Mouse (Mus musculus): ENCODE results near the gene Rbm18.
A peak's percentile ranks its signal among the peaks of the same experiment; 100 is the strongest.
"Not testable (repeated sequence)": the region's sequence is repeated elsewhere in the genome, so short reads cannot be mapped to it uniquely, and the experiment has no call there.

Rbm18 gene

DNA sequence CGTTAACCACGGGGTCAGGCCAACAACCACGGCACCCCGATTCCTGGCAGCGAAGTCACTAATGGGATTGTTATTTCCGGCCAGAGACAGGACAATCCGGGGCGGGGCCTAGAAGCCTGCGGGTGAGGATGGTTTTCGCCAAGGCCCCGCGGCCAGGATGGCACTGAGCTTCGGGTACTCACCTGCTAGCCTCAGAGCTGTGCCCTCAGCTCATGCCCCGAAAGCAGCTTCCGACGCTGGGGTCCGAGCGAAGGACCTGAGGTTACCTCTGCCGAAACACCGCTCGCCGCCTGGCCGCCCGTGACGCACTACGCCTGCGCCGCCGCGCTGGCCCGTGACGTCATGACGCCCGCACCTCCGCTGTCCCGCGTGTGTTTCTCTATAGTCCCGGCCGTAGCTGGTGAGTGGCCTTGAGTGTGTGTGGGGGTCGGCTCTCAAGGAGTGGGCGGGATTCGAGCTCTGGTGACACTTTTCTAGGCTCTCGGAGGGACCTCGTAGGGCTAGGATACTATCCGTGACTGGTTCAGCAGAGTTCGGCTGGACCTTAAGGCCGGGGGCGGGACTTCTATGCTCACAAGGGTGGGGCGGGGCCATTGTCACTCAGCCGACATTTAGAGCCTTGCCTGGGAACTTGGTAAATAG lies at the start of gene Rbm18, which contains the start of gene Mrrf:
TSS of gene Rbm18 (minus strand) at position 474 of the 642 bp plus-strand sequence.
TSS of gene Mrrf (plus strand) at position 90 of the 642 bp plus-strand sequence.
- DNase-seq, result peak; percentile 92

DNA sequence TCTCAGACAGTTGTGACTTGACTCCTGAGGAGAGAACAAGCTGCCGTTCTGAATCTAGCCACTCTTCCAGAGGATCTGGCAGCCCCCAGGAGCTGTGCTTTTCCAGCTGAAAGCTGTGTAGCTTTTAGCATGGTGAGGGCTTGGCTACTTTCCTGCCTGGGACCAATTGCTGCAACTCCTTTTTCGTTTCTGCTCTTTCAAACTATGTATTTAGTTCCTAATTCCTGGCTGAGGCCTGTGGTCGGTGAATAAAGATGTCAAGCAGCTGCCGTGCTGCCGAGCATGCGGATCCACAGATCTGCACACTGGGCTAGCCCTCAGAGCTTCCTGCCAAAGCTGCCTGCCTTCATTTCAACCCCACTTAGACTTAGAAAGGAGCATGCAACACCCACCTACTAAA lies 48.3 kb upstream of the Rbm18 start:
- no peak for DNase-seq

DNA sequence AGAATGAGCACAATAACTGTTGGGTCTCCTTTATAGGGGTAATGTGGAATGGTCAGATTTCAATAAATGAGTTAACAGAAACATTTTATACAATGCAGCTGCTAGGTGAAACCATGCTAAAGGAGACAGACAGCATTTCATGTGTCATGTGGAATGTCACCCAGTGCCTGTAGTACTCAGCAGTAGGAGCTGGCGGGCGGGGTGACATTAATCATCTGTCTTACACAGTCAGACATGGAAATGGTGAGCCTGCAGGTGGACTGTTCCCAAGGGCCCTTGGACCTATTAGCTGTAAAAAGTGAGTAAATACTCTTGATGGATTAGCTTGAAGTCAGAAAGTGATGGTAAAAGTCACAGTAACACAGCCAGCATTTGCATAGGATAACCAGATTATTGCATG lies 47.6 kb upstream of the Rbm18 start:
- no peak for DNase-seq

DNA sequence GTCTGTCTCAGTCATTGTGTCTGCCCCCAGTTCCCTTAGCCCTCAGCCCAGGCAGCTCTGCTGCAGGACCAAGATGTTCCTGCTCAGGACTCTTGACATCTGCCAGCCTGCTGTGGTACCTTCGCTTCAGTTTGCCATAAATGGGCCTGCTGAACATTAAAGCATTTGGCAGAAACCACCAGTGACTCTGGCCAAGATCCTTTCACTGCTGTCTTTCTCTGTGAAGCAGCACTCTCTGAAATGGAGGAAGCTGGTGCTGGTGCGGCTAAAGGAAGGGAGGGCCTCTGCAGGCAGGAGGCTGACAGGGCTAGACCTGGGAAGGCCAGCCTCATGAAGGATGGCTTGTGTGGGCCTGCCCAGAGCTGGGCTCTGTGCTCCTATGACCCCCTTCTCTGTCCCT lies 46.7 kb upstream of the Rbm18 start:
- peak; percentile 23 for DNase-seq

DNA sequence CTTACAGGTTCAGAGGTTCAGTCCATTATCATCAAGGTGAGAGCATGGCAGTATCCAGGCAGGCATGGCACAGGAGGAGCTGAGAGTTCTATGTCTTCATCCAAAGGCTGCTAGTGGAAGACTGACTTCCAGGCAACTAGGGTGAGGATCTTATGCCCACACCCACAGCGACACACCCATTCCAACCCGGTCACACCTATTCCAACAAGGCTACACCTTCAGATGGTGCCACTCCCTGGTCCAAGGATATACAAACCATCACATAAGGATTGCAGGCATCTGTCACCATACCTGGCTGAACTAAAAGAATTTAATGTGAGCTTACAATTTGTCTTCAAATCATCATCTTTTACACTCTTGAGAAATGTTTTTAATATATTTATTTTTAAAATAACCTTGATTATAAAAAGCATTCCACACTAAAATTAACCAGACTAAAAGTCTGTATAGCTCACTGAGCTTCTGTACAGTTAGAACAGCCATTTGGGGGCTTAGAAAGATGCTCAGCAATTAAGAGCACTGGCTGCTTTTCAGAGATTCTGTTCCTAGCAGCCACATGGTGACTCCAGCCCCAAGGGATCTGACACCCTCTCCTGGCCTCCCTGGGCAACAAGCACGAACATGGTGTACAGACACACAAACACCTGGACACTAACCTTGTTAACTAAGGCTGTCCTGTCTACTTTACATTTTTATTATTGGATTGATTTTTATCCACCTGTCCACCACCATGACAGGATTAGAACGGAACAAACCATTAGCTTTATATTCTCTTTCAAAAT lies 45.2 kb upstream of the Rbm18 start:
- DNase-seq, result not testable (repeated sequence)

DNA sequence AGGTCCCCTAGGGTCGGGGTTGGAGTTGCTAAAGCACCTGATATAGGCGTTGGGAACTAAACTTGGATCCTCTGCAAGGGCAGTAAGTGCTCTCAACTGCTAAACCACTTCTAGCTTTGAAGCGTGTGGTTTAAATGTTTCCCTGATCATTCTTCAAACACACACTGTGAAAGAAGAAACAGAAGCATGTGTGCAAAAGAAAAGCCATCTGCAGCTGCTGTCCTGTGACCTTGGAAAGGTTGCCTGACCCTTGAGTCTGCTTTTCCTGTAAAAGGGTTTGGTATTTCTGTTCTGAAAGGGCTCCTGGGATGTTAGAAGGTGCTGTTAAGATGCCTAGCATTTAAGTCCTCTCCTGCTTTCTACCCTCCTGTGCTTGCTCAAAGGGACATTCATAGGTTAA lies 42.9 kb upstream of the Rbm18 start:
- DNase-seq, result no peak

DNA sequence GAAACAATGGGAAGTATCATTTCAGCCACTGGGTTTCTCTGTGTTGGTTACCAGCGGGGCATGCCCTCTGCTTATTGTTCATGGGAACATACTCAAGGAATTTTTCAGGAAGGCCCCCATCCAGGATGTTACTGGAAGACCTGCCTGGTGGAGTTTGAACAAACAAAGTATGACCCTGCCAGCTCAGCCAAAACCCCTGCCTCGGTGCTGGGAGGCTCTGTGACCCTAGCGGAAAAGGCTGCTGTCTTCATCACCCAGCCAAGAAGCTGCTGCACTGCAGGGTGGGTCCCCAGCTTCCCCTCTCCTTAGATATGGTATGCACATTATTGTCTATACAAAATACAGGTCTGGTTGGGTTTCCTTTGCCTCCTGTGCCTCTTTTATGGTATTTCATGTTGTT lies 36.0 kb upstream of the Rbm18 start:
- no peak for DNase-seq

DNA sequence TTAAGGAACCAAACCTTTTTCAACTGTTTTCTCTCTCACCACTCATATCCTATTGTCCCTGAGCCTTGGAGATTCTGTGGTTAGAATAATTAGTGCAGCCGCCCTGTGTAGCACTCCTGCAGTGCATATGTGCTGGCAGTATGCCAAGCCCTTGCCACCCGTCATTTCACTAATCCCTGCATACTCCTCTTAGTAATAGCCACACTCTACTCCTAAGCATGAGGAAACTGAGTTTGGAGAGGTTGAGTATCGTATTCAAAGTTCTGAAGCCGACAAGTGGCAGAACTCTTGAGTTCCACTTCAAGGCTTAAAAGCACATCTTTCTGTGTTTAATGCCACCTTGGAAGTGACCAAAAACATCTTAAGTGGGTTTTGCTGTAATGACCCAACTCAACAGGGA lies 35.6 kb upstream of the Rbm18 start:
- no peak for DNase-seq

DNA sequence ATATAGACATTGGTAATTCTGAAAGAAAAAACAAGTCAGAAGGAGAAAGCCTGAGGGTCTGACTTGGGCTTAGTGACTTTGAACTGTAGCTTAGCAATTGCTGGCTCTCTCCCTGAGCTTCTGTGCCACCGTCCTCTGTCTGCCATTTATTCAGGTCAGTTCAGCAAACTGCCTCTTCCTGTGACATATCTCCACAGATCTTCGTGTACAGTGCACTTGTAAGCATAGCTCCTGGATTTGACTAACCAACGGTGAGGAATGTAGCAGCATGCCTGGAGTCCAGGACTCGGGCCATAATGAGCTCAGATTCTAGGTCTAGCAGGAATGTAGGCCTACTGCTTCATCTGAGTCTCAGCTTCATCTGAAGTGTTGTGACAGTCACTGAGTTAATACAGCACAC lies 32.6 kb upstream of the Rbm18 start:
- no peak for DNase-seq

DNA sequence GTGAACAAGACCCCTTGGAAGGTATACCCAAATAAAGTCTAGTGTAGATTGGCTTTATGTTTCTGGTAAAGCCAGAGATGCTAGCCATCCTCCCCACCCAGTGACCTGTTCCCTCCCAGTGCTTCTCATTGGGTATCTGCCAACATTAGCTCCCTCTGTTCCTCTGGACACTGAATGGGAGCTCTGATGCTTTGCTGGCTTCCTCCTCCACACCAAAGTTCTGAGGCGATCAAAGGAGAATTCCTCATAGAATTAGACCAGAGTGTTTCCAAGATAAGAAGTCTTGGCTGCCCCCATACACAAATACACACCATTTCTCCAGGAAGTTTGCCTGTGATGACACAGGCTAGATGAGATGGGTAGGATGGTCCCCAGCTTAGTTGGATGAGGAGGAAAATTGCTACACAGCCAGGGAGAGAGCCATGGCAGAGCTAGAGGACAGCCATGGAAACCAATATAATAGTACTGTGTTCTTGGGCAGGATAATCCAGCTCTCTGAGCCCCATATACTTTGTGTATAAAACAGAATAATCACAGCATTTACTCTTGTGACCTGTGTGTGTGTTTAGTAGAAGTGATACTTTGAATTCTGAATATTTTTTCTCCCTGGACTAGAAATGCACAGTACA lies 31.5 kb upstream of the Rbm18 start:
- DNase-seq, result no peak

DNA sequence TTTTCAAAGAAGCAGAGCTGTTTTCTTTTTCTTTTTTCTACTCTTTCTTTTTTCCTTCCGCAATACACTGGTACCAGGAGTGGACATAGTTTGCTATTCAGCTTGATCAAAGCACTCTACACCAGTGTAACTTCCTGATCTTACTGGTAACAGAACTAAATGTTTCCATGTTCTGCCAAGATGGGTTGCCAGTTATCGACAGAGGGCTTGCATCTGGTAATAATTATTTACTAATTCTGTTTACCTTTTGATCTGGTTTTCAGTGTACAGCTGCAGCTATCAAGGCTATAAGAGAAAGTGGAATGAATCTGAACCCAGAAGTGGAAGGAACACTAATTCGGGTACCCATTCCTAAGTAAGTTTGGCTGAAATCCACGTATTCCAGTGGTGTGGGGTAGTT lies 22.8 kb upstream of the Rbm18 start:
- DNase-seq, result no peak

DNA sequence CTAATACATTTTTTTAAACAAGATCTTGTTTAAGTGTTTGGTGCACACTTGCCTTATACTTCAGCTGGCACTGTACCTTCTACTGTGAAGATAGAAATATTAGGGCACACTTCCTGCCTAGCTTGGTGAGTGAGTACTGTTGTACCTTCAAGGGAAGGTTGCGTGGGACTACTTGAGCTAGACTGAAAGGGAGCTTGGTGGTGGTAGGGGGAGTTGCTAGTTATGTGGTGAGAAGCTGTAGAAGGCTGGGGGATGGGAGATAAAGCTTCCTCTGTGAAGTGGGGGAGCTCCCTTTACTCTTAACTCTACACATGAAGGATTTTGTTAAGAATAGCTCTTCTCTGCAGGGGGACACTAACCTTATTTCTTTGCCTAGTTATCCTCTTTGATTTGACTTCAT lies 20.9 kb upstream of the Rbm18 start:
- no peak for DNase-seq

DNA sequence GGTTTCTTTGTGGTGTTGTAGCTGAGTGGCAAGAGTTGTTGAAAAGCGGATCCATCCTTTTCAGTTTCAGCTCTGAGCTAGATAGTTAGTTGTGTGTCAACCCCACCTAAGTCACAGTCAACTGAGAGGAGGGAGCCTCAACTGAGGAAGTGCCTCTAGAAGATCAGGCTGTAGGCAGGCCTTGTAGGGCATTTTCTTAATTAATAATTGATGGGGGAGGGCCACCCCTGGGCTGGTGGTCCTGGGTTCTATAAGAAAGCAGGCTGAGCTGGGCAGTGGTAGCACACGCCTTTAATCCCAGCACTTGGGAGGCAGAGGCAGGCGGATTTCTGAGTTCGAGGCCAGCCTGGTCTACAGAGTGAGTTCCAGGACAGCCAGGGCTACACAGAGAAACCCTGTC lies 15.8 kb upstream of the Rbm18 start:
- DNase-seq, result not testable (repeated sequence)

DNA sequence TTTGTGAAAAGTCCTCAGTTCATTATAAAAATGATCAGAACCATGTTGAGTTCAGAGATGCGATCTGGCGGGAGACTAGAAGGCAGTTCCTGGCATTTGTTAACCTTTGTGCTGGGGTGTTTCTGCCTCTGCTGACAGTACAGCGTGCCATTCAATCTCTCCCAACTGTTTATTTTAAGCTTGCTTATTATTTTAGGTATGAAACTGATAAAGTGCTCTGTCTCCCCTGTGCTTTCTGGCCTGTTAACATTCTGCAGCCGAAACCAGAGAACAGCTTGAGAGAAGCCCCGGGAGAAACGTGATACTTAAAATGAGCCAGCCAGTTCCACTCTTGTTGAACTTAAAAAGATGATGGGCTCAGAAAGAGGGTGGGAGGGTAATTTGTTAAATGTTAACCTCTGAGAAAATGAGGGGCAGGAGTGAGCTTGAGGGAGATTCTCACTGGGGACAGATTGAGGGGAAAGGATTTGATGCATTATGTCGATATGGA lies 12.3 kb upstream of the Rbm18 start:
- DNase-seq, result no peak

DNA sequence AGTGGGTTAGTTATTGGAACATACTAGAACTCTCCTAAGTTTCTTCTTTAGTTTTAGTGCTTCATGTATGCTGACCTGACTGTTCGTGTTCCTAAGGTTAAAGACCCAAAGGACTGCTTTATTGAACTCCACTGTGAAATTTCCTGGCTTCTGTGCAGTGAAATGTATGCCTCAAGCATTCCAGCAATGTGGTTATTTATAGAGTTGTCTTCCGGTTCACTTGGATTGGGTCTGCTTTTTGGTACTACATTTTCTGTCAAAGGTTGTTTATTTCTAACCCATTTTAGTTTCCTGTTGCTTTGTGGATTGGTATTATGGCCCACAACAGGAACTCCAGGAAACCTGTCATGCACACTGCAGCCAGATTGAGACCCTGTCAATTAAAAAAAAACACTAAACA lies 2.5 kb upstream of the Rbm18 start:
- DNase-seq, result no peak

DNA sequence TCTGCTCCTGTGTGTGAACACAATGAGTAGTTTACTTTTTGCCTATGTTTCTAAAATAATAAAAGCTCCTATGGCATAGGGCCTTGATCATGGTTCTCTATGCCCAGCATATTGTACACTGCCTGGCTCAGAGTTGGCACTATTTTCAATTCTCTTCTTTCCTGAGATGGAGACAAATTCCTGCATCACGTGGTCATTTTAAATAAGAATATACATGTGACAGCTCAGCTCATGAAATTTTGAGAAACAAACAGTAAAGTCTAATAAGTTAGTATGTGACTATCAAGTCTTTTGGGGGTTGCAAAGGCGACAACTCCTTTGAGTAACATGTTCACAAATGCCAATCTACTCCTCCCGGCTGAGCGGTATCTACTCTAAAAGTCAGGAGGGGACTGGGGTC lies 686 bp downstream of the Rbm18 start:
- no peak for DNase-seq

DNA sequence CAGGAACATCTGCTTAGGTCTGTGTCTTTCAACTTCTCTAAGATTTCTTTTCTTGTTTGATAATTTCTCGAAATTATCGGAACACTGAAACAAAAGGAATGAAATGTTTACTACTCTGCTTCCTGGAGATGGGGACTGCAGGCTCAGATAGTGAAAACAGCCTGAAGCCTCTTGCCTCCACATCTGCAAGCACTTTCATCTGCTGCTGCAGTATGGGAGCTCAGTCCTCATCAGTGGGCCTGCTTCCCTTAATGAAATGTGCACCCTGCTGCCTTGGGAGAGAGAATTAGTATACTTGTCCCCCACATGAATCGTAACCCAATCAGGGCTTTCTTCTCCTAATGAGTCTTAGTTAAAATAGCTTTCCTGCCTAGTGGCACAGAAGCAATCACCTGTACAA lies 7.5 kb downstream of the Rbm18 start:
- DNase-seq, result no peak

DNA sequence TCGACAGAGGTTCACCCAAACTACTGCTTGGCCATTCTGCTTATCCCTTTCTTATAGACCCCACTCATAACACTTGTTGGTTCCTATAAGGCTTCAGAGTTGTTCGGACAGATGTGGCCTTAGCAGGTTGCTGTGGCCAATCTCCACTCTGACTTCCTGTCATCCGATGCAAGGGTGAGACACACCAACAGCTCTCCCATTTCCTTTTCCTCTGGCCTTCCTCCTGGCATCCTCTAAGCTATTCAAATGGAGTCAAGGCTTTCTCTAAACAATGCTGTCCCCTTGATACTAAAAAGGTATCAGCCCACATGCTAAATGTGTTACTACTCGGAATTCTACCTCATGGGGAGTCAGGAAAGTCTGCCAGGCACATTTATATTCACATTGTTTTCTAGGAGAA lies 8.6 kb downstream of the Rbm18 start:
- DNase-seq, result no peak

DNA sequence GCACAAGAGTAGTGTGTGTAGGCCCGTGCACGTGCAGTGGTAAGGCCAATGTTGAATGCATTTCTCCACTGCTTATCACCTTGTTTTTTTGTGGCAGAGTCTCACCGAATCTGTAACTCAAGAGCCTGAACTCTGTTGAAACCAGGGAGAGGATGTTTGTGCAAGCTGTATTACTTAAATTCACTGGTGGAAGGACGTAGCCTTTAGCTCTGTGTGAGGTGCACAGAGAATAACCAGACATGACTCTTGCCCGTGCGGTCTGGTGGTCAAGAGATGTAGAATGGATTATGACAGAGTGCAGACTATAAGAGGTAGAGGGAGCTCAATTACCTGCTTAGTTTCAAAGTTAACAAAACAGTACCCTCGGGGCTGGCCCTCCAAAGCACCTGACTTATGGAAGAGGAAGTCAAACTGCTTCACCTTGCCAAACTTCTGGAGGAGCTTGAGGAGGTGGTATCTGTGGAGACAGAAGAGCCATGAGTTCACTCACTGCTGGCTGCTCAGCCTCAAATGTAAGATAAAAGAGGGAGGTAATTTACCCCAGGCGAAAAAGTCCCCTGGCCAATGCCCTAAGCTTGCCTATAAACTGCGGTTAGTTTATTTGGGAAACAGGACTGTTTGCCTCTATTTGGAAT lies 9.7 kb downstream of the Rbm18 start:
- no peak for DNase-seq

DNA sequence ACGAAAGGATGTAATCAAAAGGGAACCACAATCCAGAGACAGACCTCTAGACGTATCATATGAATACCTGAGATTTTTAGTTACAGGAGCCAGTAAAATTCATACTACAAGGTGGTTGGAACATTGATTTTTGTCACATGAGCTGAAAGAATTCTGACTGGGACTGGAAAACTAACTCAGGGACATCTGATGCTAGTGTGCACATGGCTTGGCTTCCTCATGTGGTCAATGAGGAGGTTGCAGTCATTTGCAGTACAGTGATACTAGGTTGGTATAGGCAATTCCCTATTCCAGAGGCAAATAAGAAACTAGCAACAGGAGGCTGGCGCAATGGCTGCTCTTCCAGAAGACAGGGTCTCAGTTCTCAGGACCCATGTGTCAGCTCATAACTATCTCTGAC lies 23.9 kb downstream of the Rbm18 start:
- no peak for DNase-seq

DNA sequence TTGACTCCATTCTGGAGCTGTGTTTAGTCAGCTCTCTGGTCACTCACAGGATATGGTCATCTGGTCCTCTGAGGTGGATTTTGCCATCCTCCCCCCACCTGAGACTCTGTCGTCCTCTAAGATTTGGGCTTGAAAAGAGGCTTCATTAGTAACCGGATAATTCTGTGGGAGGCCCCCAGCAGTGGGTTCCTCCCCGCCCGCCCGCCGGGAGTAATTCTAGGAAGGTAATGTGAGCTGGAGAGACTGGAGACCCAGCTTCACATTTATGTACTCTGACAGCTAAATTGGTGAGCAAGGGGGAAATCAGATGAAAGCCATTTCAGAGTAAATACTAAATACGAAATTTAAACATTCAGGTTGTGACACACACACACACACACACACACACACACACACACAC lies 28.0 kb downstream of the Rbm18 start:
- DNase-seq, result no peak

DNA sequence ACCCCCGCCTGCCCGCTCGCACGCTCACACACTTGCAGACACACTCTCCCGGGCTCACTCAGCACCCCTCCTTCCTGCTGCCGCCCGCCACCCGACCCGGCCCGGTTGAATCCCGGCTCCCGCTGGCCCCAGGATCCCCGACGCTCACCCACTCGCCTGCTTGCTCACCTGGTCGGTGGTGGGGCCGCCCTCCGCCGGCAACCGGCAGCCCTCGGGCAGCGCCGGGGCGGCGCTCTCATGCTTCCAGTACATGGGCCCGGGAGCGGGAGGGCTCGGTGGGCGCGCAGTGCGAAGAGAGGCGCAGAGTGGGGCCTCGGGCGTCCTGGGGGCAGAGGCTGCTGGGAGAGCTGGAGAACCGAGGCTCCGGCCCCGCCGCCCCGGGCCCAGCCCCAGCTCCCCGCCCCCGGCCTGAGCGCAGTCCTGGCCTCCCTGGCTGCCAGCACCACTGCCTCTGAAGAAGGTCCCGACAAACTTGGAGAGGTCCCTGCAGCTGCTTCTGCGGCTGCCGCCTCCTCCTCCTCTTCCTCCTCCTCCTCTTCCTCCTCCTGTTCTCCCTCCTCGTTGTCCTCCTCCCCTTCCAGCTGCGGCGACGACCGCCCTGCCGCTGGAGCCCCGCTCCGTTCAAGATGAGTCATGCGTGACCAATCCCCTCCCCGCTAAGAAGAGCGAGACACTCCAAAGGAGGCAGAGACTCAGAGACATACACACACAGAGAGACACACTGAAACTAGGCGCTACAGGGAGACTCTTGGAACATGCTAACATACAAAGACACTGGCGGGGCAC lies 31.4 kb downstream of the Rbm18 start, which contains the start of gene Lhx6:
TSS of gene Lhx6 (minus strand) at position 453 of the 786 bp plus-strand sequence.
- DNase-seq, result no peak
